Mouse (Mus musculus) left cerebral cortex, postnatal 4 days (tissue): ENCODE measurements at regions not wholly inside any gene's neighbourhood (a gene's known extent, or its start where the extent isn't known, plus 50 kb on each side); places are given as distances from the start of the nearest gene placed in this dataset.

Experiments used
- DNase-seq: peaks from one replicate; pipeline ENCODE4 v3.0.0-alpha.2; 2022
- intact Hi-C: fragments of 180-260 bp; cut with DNase I; formaldehyde crosslinking; loops from one replicate; pipeline ENCODE4 v1.15.1; 2025

DNA sequence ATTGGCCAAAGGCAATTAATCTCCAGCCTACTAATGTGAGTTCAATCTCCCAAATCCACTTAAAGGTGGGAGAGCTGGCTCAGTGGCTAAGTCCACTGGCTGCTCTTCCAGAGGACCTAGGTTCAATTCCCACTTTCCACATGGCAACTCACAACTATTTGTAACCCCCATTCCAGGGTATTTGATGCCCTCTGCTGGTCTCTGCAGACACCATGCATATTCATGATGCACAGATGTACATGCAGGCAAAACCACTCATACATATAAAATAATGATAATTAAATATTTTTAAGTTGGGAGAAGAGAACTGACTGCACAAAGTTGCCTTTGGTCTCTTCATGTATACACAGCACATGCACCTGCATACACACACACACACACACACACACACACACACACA, 60.4 kb upstream of the Zdhhc13 start:
- no peak for DNase-seq

More for the DNA sequence above, 60.4 kb upstream of the Zdhhc13 start:
- intact Hi-C loops, result loop anchor here (10.0 kb wide), 1 partner anchor 704 kb away; the partner anchor contains the start of gene Mrgprx1
